Mouse (Mus musculus) liver, adult 2 months (tissue): ENCODE results near the gene Tada2b. TPM values are rescaled to one million over a fixed set of nuclear protein-coding genes. Genes with fewer than 3 reads are reported as not detected.

Experiments
- DNase-seq: peaks from one replicate; pipeline ENCODE4 v3.0.0-alpha.2; 2011; ENCODE audit warnings: low read depth, low spot score; ENCODE audit errors: extremely low read depth
- H3K27ac ChIP-seq: fragments of 200-500 bp; replicated peaks from 2 replicates; pipeline ENCODE4 v1.5.1; 2012; ENCODE audit warnings: low read depth, mild to moderate bottlenecking, control low read depth, inconsistent platforms, low read length; ENCODE audit not compliant: insufficient read depth
- H3K27me3 ChIP-seq: fragments of 200-500 bp; 2 replicates; pipeline ENCODE4 v1.6.1; 2012; ENCODE audit warnings: mild to moderate bottlenecking, moderate library complexity, low read length, inconsistent platforms; ENCODE audit not compliant: control insufficient read depth, insufficient read depth
- H3K36me3 ChIP-seq: fragments of 200-500 bp; 2 replicates; pipeline ENCODE4 v1.6.1; 2012; ENCODE audit warnings: low read length, inconsistent platforms; ENCODE audit not compliant: control insufficient read depth, insufficient read depth
- H3K4me1 ChIP-seq: fragments of 200-500 bp; 2 replicates; pipeline ENCODE4 v1.6.1; 2011; ENCODE audit warnings: low read length; ENCODE audit not compliant: control insufficient read depth, insufficient read depth
- H3K4me3 ChIP-seq: fragments of 200-500 bp; 2 replicates; pipeline ENCODE4 v1.5.1; 2011; ENCODE audit warnings: low read depth, mild to moderate bottlenecking, control low read depth, low read length, moderate library complexity; ENCODE audit not compliant: insufficient read depth
- H3K79me2 ChIP-seq: fragments of 200-500 bp; 2 replicates; pipeline ENCODE4 v1.6.1; 2012; ENCODE audit warnings: inconsistent platforms, mild to moderate bottlenecking, low read length, moderate library complexity; ENCODE audit not compliant: control insufficient read depth, insufficient read depth
- H3K9ac ChIP-seq: fragments of 200-500 bp; 2 replicates; pipeline ENCODE4 v1.6.1; 2012; ENCODE audit warnings: low read depth, mild to moderate bottlenecking, control low read depth, inconsistent platforms, low read length
- CTCF ChIP-seq: fragments of 200-500 bp; IDR thresholded peaks from 2 replicates; pipeline ENCODE4 v1.5.1; 2011; ENCODE audit warnings: low read depth, low read length, control low read depth
- POLR2A ChIP-seq: fragments of 200-500 bp; IDR thresholded peaks from 2 replicates; pipeline ENCODE4 v1.6.1; 2011; ENCODE audit warnings: low read length, control low read depth; ENCODE audit not compliant: insufficient read depth; ENCODE audit errors: extremely low read depth
- WGBS: fragments of 180-500 bp; shearing (Covaris S2); methylation state at CpG from one replicate; pipeline ENCODE4 v1.1.7; 2018; 5-methylcytosine and 5-hydroxymethylcytosine counted together
- polyA plus RNA-seq: library from polyadenylated mRNA; depleted of rRNA; stranded (reverse); fragments of >200 nt; gene quantifications from 2 replicates; pipeline ENCODE4 v1.2.3, GENCODE M21; 2012
- total RNA-seq: library from RNA; depleted of rRNA; stranded (reverse); fragments of >200 nt; gene quantifications from 2 replicates; pipeline ENCODE4 v1.2.3, GENCODE M21; 2014

Tada2b gene
- total and polyA plus RNA-seq, 2 experiments = 5.1 to 14.4 TPM

- peaks cover 37% of the 10 kb centered on the region for H3K79me2 ChIP-seq
- H3K4me1 ChIP-seq = peaks cover 34% of the 10 kb centered on the region
- H3K27ac ChIP-seq = 0 out of 2 replicates have a peak overlapping the region, but pooled peaks have one; percentile 3
- no peak overlapping the region for H3K9ac ChIP-seq
- H3K36me3 ChIP-seq = no peaks in the 10 kb centered on the region
- H3K27me3 ChIP-seq = no peaks in the 10 kb centered on the region
- TF ChIP-seq CTCF (no peak), POLR2A (no peak)
- WGBS = 57% methylated on average over 2 of the region's 2 CpGs
- no peak overlapping the region for H3K4me3 ChIP-seq
- no peak for DNase-seq
Measured at GRCm38 (mm10) chr5:36479735-36480134, 4.3 kb downstream of the Tada2b start.

- TF ChIP-seq POLR2A = no peak
- TF ChIP-seq CTCF = no peak
- Histone ChIP-seq H3K4me1 (peaks cover 34% of the 10 kb centered on the region), H3K27ac (no peak overlapping the region; the same call in 1 of the 2 replicates), H3K27me3 (no peaks in the 10 kb centered on the region), H3K9ac (no peak overlapping the region), H3K79me2 (peaks cover 39% of the 10 kb centered on the region), H3K36me3 (peaks cover 3% of the 10 kb centered on the region), H3K4me3 (no peak overlapping the region)
- DNase-seq = peak; percentile 73
- 34% methylated on average over 6 of the region's 6 CpGs for WGBS
Measured at GRCm38 (mm10) chr5:36478540-36479420, 5.3 kb downstream of the Tada2b start.

GRCm38 (mm10) chr5:36477486-36477885 is 6.6 kb downstream of the Tada2b start:
- H3K36me3 ChIP-seq = peaks cover 6% of the 10 kb centered on the region
- no peak overlapping the region for H3K4me3 ChIP-seq
- H3K4me1 ChIP-seq = peaks cover 32% of the 10 kb centered on the region
- TF ChIP-seq POLR2A = no peak
- no peak for TF ChIP-seq CTCF
- no peak for DNase-seq
- H3K9ac ChIP-seq = no peak overlapping the region
- peaks cover 26% of the 10 kb centered on the region for H3K79me2 ChIP-seq
- WGBS = 89% methylated on average over 3 of the region's 3 CpGs
- H3K27ac ChIP-seq = no peak overlapping the region
- no peaks in the 10 kb centered on the region for H3K27me3 ChIP-seq

- TF ChIP-seq POLR2A (no peak), CTCF (peak; percentile 79)
- Histone ChIP-seq H3K4me3 (no peak overlapping the region), H3K4me1 (peaks cover 21% of the 10 kb centered on the region), H3K27ac (no peak overlapping the region), H3K27me3 (no peaks in the 10 kb centered on the region), H3K9ac (no peak overlapping the region), H3K79me2 (peaks cover 9% of the 10 kb centered on the region; the same call in 1 of the 2 replicates), H3K36me3 (peaks cover 38% of the 10 kb centered on the region)
- WGBS = 92% methylated on average over 5 of the region's 5 CpGs
- DNase-seq = peak; percentile 55
Measured at GRCm38 (mm10) chr5:36474283-36474682, 9.8 kb downstream of the Tada2b start.

GRCm38 (mm10) chr5:36472876-36473655 is 11.0 kb downstream of the Tada2b start:
- no peak for TF ChIP-seq CTCF
- TF ChIP-seq POLR2A = no peak
- Histone ChIP-seq H3K79me2 (peaks cover 16% of the 10 kb centered on the region), H3K27me3 (no peaks in the 10 kb centered on the region), H3K4me1 (peaks cover 11% of the 10 kb centered on the region), H3K9ac (no peak overlapping the region), H3K27ac (no peak overlapping the region), H3K36me3 (peaks cover 43% of the 10 kb centered on the region), H3K4me3 (no peak overlapping the region)
- WGBS = 34% methylated on average over 4 of the region's 4 CpGs
- DNase-seq = peak; percentile 60
